Mouse (Mus musculus) testis, adult 2 months (tissue): ENCODE measurements around the gene Cwf19l1. TPM values are rescaled to one million over a fixed set of nuclear protein-coding genes. Genes with fewer than 3 reads are reported as not detected.
A peak's percentile ranks its signal among the peaks of the same experiment; 100 is the strongest.
"Not testable (repeated sequence)": the region's sequence is repeated elsewhere in the genome, so short reads cannot be mapped to it uniquely, and the experiment has no call there.

ENCODE experiments used
- H3K27ac ChIP-seq: fragments of 200-500 bp; 2 replicates; pipeline ENCODE4 v1.5.1; 2012; ENCODE audit warnings: low read depth, low read length; ENCODE audit not compliant: control insufficient read depth, insufficient read depth
- H3K27me3 ChIP-seq: fragments of 200-500 bp; 2 replicates; pipeline ENCODE4 v1.6.1; 2012; ENCODE audit warnings: mild to moderate bottlenecking, low read length, moderate library complexity; ENCODE audit not compliant: control insufficient read depth, insufficient read depth
- H3K36me3 ChIP-seq: fragments of 200-500 bp; 2 replicates; pipeline ENCODE4 v1.6.1; 2012; ENCODE audit warnings: mild to moderate bottlenecking, low read length; ENCODE audit not compliant: control insufficient read depth, insufficient read depth
- H3K4me1 ChIP-seq: fragments of 200-500 bp; 2 replicates; pipeline ENCODE4 v1.6.1; 2012; ENCODE audit warnings: low read length; ENCODE audit not compliant: control insufficient read depth, insufficient read depth
- H3K4me3 ChIP-seq: fragments of 200-500 bp; 2 replicates; pipeline ENCODE4 v1.5.1; 2012; ENCODE audit warnings: low read depth, mild to moderate bottlenecking, low read length, moderate library complexity, mixed read lengths; ENCODE audit not compliant: control insufficient read depth
- CTCF ChIP-seq: fragments of 200-500 bp; IDR thresholded peaks from 2 replicates; pipeline ENCODE4 v1.5.1; 2012; ENCODE audit warnings: low read depth, mild to moderate bottlenecking, inconsistent platforms, low read length, moderate library complexity; ENCODE audit not compliant: control insufficient read depth, insufficient read depth, insufficient replicate concordance
- POLR2A ChIP-seq: fragments of 200-500 bp; IDR thresholded peaks from 2 replicates; pipeline ENCODE4 v1.6.1; 2012; ENCODE audit warnings: low read depth, mild to moderate bottlenecking, inconsistent platforms, low read length, moderate library complexity; ENCODE audit not compliant: control insufficient read depth
- polyA plus RNA-seq: library from polyadenylated mRNA; depleted of rRNA; stranded (reverse); fragments of >200 nt; gene quantifications from 2 replicates; pipeline ENCODE4 v1.2.3, GENCODE M21; 2012

Cwf19l1 gene
- polyA plus RNA-seq, 1 experiment, result 6.8 TPM

- Histone ChIP-seq H3K4me1 (no peaks in the 10 kb centered on the region), H3K4me3 (no peak overlapping the region), H3K36me3 (peaks cover 2% of the 10 kb centered on the region; the same call in 1 of the 2 replicates), H3K27ac (no peak overlapping the region), H3K27me3 (no peaks in the 10 kb centered on the region)
- TF ChIP-seq CTCF (no peak), POLR2A (no peak)
These were observed 347 bp upstream of the Cwf19l1 start for GRCm38 (mm10) chr19:44135960-44136485.

DNA sequence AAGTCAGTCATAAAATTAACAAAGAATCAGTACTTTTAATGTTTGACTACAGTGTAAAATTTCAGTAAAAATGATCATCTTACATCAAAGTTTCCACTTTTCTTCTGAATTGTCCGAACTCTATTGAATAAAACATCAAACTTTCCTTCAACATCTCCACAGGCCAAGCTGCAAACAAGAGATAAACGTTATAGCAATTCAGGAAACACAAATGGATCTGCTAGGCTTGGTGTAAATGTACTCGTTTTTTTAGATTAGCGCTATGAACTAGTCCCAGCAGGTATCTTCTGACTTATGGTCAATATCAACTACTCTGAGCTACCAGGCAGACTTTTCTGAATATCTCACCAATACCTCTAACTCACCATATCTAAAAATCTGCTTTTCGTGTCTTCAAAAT, 2.8 kb downstream of the Cwf19l1 start:
- no peaks in the 10 kb centered on the region for H3K27me3 ChIP-seq
- no peaks in the 10 kb centered on the region for H3K4me1 ChIP-seq
- TF ChIP-seq CTCF, result no peak
- no peak for TF ChIP-seq POLR2A
- no peak overlapping the region for H3K4me3 ChIP-seq
- H3K36me3 ChIP-seq, result no peaks in the 10 kb centered on the region
- no peak overlapping the region for H3K27ac ChIP-seq

DNA sequence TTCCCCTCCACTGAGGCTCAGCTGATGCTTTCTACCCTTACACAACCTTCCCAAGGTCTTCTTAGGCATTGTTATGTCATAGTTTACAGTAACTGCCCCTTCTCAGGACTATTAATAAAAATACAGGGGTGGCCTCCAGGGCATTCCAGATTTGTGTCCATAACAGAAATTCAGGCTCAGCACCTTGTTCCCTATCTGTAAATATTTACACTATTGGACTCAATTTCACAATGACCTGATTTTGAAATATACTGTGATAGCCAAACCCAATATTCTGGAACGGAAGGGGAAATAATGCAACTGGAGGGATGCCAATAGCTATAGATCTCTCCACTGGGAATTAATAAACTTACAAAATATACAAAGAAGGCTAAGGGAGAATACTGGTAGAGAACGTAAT, 7.1 kb downstream of the Cwf19l1 start:
- TF ChIP-seq CTCF (no peak), POLR2A (no peak)
- no peaks in the 10 kb centered on the region for H3K4me1 ChIP-seq
- H3K36me3 ChIP-seq, result peaks cover 2% of the 10 kb centered on the region
- no peak overlapping the region for H3K4me3 ChIP-seq
- no peaks in the 10 kb centered on the region for H3K27me3 ChIP-seq
- H3K27ac ChIP-seq, result no peak overlapping the region

DNA sequence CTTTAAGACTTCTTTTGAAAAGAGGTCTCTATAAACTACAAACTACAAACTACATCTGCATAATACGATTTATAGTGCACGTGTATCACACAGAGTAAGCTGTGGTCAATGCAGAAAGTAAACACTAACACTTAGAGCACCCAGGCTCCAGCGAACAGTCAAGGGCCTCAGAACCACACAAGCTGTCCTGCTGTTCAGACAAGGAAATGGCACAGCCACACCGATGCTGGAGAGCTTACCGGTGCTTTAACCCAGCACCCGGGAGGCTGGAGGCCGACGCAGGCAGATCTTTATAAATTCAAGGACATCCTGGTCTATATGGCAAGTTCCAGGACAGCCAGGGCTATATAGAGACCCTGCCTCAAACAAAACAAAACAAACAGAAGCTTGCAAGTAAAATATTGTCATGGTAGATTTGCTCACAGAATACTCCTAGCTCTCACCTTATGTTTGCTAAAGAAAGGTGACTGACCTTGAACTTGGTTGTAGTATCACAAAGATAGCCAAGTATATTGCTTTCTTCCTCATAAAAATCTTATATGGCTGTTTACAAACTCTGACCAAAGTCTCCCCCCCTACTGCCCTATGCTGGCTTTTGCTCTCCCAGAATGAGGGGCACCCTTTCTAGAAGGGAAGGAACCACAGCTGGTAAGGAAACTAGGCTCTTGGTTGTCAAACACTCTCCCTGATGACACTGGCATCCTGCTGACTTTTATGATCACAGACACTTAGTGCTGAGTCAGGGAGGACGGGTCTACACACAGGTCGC, 7.8 kb downstream of the Cwf19l1 start:
- Histone ChIP-seq H3K36me3 (peaks cover 2% of the 10 kb centered on the region), H3K4me1 (no peaks in the 10 kb centered on the region), H3K27ac (no peak overlapping the region), H3K4me3 (no peak overlapping the region), H3K27me3 (no peaks in the 10 kb centered on the region)
- no peak for TF ChIP-seq CTCF
- TF ChIP-seq POLR2A, result no peak

DNA sequence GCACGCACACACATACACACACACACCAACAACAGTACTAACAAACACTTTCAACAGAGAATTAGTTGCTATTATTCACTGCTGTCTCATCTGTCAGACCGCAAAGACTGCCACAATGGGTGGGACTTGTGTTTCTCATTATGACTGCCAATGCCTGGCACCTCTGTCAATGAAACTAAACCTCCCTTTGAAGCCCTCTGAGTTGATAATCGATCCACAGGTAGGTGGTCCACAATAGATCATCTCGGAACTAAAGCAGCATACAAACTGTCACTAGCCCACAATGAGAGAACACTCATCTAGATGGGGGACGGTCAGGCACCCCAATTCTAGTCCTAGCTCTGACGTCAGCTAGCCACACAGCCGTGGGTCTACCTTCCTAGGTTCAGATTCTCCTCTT, 14.5 kb downstream of the Cwf19l1 start:
- Histone ChIP-seq H3K36me3 (peaks cover 7% of the 10 kb centered on the region), H3K4me1 (no peaks in the 10 kb centered on the region), H3K27me3 (no peaks in the 10 kb centered on the region), H3K27ac (peak overlapping the region; percentile 58), H3K4me3 (no peak overlapping the region)
- TF ChIP-seq CTCF, result no peak
- no peak for TF ChIP-seq POLR2A

- H3K4me3 ChIP-seq, H3K27me3 ChIP-seq, H3K36me3 ChIP-seq, H3K4me1 ChIP-seq: not testable (repeated sequence)
- peak overlapping the region; percentile 58 for H3K27ac ChIP-seq
These were observed 15.0 kb downstream of the Cwf19l1 start for GRCm38 (mm10) chr19:44120686-44121085.

DNA sequence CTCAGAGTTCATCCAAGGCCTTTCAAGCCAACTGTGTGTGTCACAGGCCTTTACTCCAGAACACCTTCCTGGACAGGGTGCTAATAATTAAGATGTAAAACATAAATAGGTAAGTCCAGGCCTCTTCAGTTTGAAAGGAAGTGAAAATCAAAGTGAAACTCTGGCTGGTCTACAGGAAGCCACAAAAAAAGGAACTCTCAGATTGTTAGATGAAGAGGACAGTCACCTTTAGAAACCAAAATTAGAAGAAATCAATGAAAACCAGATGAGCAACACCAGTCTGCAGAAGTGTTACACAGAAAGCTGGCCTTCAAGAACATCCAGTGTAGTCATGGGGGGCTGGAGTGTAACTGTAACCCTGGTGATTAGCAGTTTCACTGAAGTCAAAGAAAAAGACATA, 17.9 kb downstream of the Cwf19l1 start:
- peaks cover 2% of the 10 kb centered on the region; the same call in 1 of the 2 replicates for H3K4me1 ChIP-seq
- no peak for TF ChIP-seq POLR2A
- no peak for TF ChIP-seq CTCF
- H3K4me3 ChIP-seq, result no peak overlapping the region
- peaks cover 8% of the 10 kb centered on the region for H3K36me3 ChIP-seq
- H3K27ac ChIP-seq, result no peak overlapping the region
- H3K27me3 ChIP-seq, result no peaks in the 10 kb centered on the region

DNA sequence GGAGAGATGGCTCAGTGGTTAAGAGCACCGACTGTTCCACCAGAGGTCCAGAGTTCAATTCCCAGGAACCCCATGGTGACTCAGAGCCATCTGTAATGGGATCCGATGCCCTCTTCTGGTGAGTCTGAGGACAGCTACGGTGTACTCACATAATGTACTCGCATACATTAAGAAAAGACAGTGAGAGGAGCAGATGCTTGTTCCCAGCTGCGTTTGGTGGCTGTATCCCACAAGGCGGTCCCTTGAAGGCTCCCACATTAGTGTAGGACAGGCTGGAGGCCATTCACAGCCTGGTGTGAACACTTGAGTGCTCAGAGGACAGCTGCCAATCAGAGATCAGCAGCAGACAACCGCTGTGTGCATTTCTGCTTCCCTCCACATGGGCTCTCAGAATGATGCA, 24.0 kb downstream of the Cwf19l1 start:
- no peak overlapping the region for H3K4me3 ChIP-seq
- H3K27me3 ChIP-seq, result no peaks in the 10 kb centered on the region
- peaks cover 7% of the 10 kb centered on the region for H3K36me3 ChIP-seq
- no peak for TF ChIP-seq POLR2A
- no peak for TF ChIP-seq CTCF
- H3K4me1 ChIP-seq, result peaks cover 7% of the 10 kb centered on the region
- H3K27ac ChIP-seq, result no peak overlapping the region
